ENCODE assay signal across 11 mouse cellular contexts in the genomic region with DNA sequence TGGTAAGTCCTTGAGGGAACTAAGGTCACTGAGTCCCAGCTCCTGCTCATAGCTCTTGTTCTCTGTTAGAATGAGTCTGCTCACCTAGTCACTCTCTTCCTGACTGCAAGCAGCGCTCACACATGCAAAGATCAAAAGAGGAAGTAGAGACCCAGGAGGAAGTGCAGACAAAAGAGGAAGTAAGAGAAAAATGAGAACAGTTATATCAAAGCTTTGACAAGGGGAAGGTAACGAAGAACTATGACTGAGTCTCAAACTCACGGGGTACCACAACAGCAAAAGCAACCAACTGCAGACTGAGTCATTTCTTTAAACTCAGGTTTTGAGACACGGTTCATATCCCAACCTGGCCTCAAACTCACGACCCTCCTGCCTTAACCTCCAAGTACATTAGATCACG. TPM values are rescaled to one million over a fixed set of nuclear protein-coding genes. Genes with fewer than 3 reads are reported as not detected.
A peak's percentile ranks its signal among the peaks of the same experiment; 100 is the strongest.
DNase-seq lines count a peak whose midpoint lies in the region; ATAC-seq and TF ChIP-seq lines count a peak whose summit lies in the region.
"Had no signal": no experiment of that assay in that cellular context is flagged by ENCODE, and none has a peak within 500 bp of the region (broad histone marks: within the 10 kb centered on the region; RNA-seq: fewer than 3 reads in every experiment).

No protein-coding gene starts in this region.

- 0 out of 2 replicates have a peak, but pooled peaks have one; percentile 37 for ATAC-seq in liver, embryonic 16.5 days (ENCODE audit: low read depth)
- ATAC-seq in liver, embryonic 12.5 days = no peak
- ATAC-seq in inflammation-experienced regulatory T-cells, adult 6 months = peak; percentile 73

- dilution Hi-C loops in CH12.LX (cut with MboI; ENCODE audit: extremely low pct_ligation_motif_present, extremely low pct_unique_long_range_greater_than_20kb, low sequenced_read_pairs) = no loop called here

- no peaks in the 10 kb centered on the region for H3K36me3 ChIP-seq in liver, embryonic 16.5 days (ENCODE audit: control insufficient read depth, insufficient read depth)
- peaks cover 10% of the 10 kb centered on the region; the same call in 1 of the 2 replicates for H3K36me3 ChIP-seq in liver, embryonic 12.5 days
- H3K36me3 ChIP-seq in CH12.LX (replicated peaks in 1 of 2; ENCODE audit: control insufficient read depth in 1 of 2, insufficient read depth in 1 of 2, low read length in 1 of 2) = peaks cover 0 to 2% of the 10 kb centered on the region in 2 experiments
- no peaks in the 10 kb centered on the region for H3K36me3 ChIP-seq in thymus, adult 2 months (ENCODE audit: control insufficient read depth, insufficient read depth, low read length)

- WGBS in liver, embryonic 16.5 days (ENCODE audit: insufficient replicate concordance) = 21% methylated on average over 6 of the region's 6 CpGs
- WGBS in liver, embryonic 12.5 days (ENCODE audit: insufficient replicate concordance) = 25% methylated on average over 6 of the region's 6 CpGs
- WGBS in thymus, adult 2 months = 3% methylated on average over 6 of the region's 6 CpGs

- H3K27me3 ChIP-seq in liver, embryonic 16.5 days (ENCODE audit: control insufficient read depth, insufficient read depth, low read depth, low read length) = no peaks in the 10 kb centered on the region
- H3K27me3 ChIP-seq in liver, embryonic 12.5 days (replicated peaks) = no peaks in the 10 kb centered on the region
- no peaks in the 10 kb centered on the region for H3K27me3 ChIP-seq in CH12.LX (replicated peaks)
- no peaks in the 10 kb centered on the region for H3K27me3 ChIP-seq in thymus, adult 2 months (ENCODE audit: control insufficient read depth, insufficient read depth, low read length)
- H3K27me3 ChIP-seq: lung, embryonic 15.5 days had no signal

- no peak overlapping the region for H3K27ac ChIP-seq in liver, embryonic 16.5 days (ENCODE audit: low read length)
- no peak overlapping the region for H3K27ac ChIP-seq in liver, embryonic 12.5 days
- H3K27ac ChIP-seq in CH12.LX (ENCODE audit: insufficient read depth, low read depth) = peak overlapping the region; percentile 97
- H3K27ac ChIP-seq in thymus, adult 2 months (ENCODE audit: control insufficient read depth, insufficient read depth, low read length) = peak overlapping the region; percentile 57; the same call in 1 of the 2 replicates
- no peak overlapping the region for H3K27ac ChIP-seq in layer of hippocampus, adult 2 months
- H3K27ac ChIP-seq: lung, embryonic 15.5 days had no signal

- no peak; the same call in 1 of the 2 replicates for TF ChIP-seq RAD21 in CH12.LX (IDR thresholded peaks at IDR 0.05; ENCODE audit: low read depth, low read length)

- TF ChIP-seq EP300 in CH12.LX (IDR thresholded peaks at IDR 0.05; ENCODE audit: low read length) = peak; percentile 94

- no peak for TF ChIP-seq CTCF in CH12.LX (conservative IDR thresholded peaks at IDR 0.05 in 1 of 2, IDR thresholded peaks at IDR 0.05 in 1 of 2; ENCODE audit: low read depth in 2 of 2, low read length in 2 of 2)
- no peak for TF ChIP-seq CTCF in thymus, adult 2 months (IDR thresholded peaks at IDR 0.05; ENCODE audit: borderline replicate concordance, control insufficient read depth, extremely low read depth, insufficient read depth, low read length, poor library complexity)
- TF ChIP-seq CTCF in layer of hippocampus, adult 2 months (conservative IDR thresholded peaks at IDR 0.05) = no peak

- no peaks in the 10 kb centered on the region; the same call in 1 of the 2 replicates for H3K4me1 ChIP-seq in liver, embryonic 16.5 days (ENCODE audit: control insufficient read depth, low read depth, low read length)
- H3K4me1 ChIP-seq in liver, embryonic 12.5 days = 0 out of 2 replicates have a peak, but pooled peaks cover 5% of the 10 kb centered on the region
- H3K4me1 ChIP-seq in CH12.LX (ENCODE audit: control insufficient read depth in 1 of 2, insufficient read depth in 2 of 2) = peaks cover 25 to 63% of the 10 kb centered on the region in 2 experiments
- peaks cover 10% of the 10 kb centered on the region for H3K4me1 ChIP-seq in thymus, adult 2 months (replicated peaks; ENCODE audit: control insufficient read depth, insufficient read depth, low read length)
- H3K4me1 ChIP-seq: lung, embryonic 15.5 days had no signal

- no peaks in the 10 kb centered on the region; the same call in 1 of the 2 replicates for H3K79me2 ChIP-seq in CH12.LX (replicated peaks; ENCODE audit: control insufficient read depth, extremely low read depth, insufficient read depth, poor library complexity, severe bottlenecking)

- in situ Hi-C loops in CH12.LX (cut with MboI; ENCODE audit: low pct_ligation_motif_present, low pct_unique_long_range_greater_than_20kb, low sequenced_read_pairs) = no loop called here

- H3K4me3 ChIP-seq in liver, embryonic 16.5 days (ENCODE audit: low read depth, low read length) = no peak overlapping the region
- H3K4me3 ChIP-seq in liver, embryonic 12.5 days = no peak overlapping the region
- H3K4me3 ChIP-seq in CH12.LX (replicated peaks in 1 of 3; ENCODE audit: low read depth in 2 of 3, low read length in 2 of 3, poor library complexity in 1 of 3) = no peak overlapping the region
- H3K4me3 ChIP-seq in thymus, adult 2 months (ENCODE audit: control insufficient read depth, insufficient read depth, low read length) = no peak overlapping the region
- no peak overlapping the region for H3K4me3 ChIP-seq in layer of hippocampus, adult 2 months
- H3K4me3 ChIP-seq: lung, embryonic 15.5 days had no signal

- H3K9me3 ChIP-seq in liver, embryonic 16.5 days (replicated peaks; ENCODE audit: control insufficient read depth, low read length) = no peaks in the 10 kb centered on the region
- no peaks in the 10 kb centered on the region for H3K9me3 ChIP-seq in liver, embryonic 12.5 days (replicated peaks)
- no peaks in the 10 kb centered on the region for H3K9me3 ChIP-seq in CH12.LX (replicated peaks; ENCODE audit: low read length)
- H3K9me3 ChIP-seq: lung, embryonic 15.5 days had no signal

- TF ChIP-seq POLR2A in CH12.LX (IDR thresholded peaks at IDR 0.05; ENCODE audit: low read depth, low read length) = peak; percentile 67
- TF ChIP-seq POLR2A in thymus, adult 2 months (IDR thresholded peaks at IDR 0.05; ENCODE audit: control insufficient read depth, extremely low read depth, insufficient read depth, low read length, poor library complexity) = no peak

- H3K4me2 ChIP-seq in liver, embryonic 16.5 days (ENCODE audit: low read depth, low read length) = no peak overlapping the region
- H3K4me2 ChIP-seq in liver, embryonic 12.5 days = no peak overlapping the region
- H3K4me2 ChIP-seq in CH12.LX (ENCODE audit: insufficient read depth, low read depth, poor library complexity, severe bottlenecking) = peak overlapping the region; percentile 93
- H3K4me2 ChIP-seq: lung, embryonic 15.5 days had no signal

- DNase-seq in CH12.LX (ENCODE audit: extremely low read depth) = peak; percentile 93
- peak; percentile 43 for DNase-seq in thymus, adult 2 months
- no peak for DNase-seq in layer of hippocampus, adult 2 months (ENCODE audit: low spot score in 2 of 2)
- DNase-seq in retina, postnatal 1 day = no peak
- DNase-seq in gastrocnemius, postnatal 10 days = no peak
- DNase-seq: kidney, postnatal 10 days; left cerebral cortex, postnatal 4 days had no signal

- no peak overlapping the region for H3K9ac ChIP-seq in liver, embryonic 16.5 days (ENCODE audit: low read depth, low read length)
- no peak overlapping the region for H3K9ac ChIP-seq in liver, embryonic 12.5 days
- peak overlapping the region; percentile 35; the same call in 1 of the 2 replicates for H3K9ac ChIP-seq in CH12.LX (ENCODE audit: insufficient read depth, low read depth)
- H3K9ac ChIP-seq: lung, embryonic 15.5 days had no signal

TF ChIP-seq in CH12.LX, 34 proteins besides CTCF, POLR2A, EP300 and RAD21 (continues in another document):
- TF ChIP-seq UBTF (IDR thresholded peaks at IDR 0.05; ENCODE audit: low read depth, low read length) (no peak), MXI1 (IDR thresholded peaks at IDR 0.05; ENCODE audit: low read depth, low read length) (peak; percentile 57; the same call in 1 of the 2 replicates), MYC (IDR thresholded peaks at IDR 0.05; ENCODE audit: low read depth, low read length) (peak; percentile 82), ETS1 (conservative IDR thresholded peaks at IDR 0.05; ENCODE audit: low read depth, low read length) (peak; percentile 86), ELF1 (IDR thresholded peaks at IDR 0.05; ENCODE audit: low read depth, low read length) (peak; percentile 90), TCF12 (IDR thresholded peaks at IDR 0.05; ENCODE audit: low read depth, low read length) (peak; percentile 62), MAX (IDR thresholded peaks at IDR 0.05; ENCODE audit: low read length) (peak; percentile 58; the same call in 1 of the 2 replicates), RCOR1 (conservative IDR thresholded peaks at IDR 0.05; ENCODE audit: low read depth, low read length) (no peak; the same call in 1 of the 2 replicates), JUND (conservative IDR thresholded peaks at IDR 0.05; ENCODE audit: low read depth, low read length) (peak; percentile 83), TBP (conservative IDR thresholded peaks at IDR 0.05; ENCODE audit: low read depth, low read length) (peak; percentile 64; the same call in 1 of the 2 replicates), ZNF384 (IDR thresholded peaks at IDR 0.05; ENCODE audit: low read depth, low read length) (no peak), HCFC1 (IDR thresholded peaks at IDR 0.05; ENCODE audit: low read depth, low read length) (peak; percentile 39), MAFK (IDR thresholded peaks at IDR 0.05; ENCODE audit: insufficient replicate concordance, low read length) (0 out of 2 replicates have a peak, but pooled peaks have one; percentile 13), SIN3A (IDR thresholded peaks at IDR 0.05; ENCODE audit: low read length) (peak; percentile 86), GABPA (IDR thresholded peaks at IDR 0.05; ENCODE audit: insufficient replicate concordance, low read depth, low read length) (no peak), JUN (IDR thresholded peaks at IDR 0.05; ENCODE audit: insufficient read depth, low read depth, low read length) (peak; percentile 39), IRF4 (IDR thresholded peaks at IDR 0.05; ENCODE audit: low read depth, low read length) (peak; percentile 88), BHLHE40 (IDR thresholded peaks at IDR 0.05; ENCODE audit: low read depth, low read length) (peak; percentile 88)

RNA-seq across cellular contexts. Expression of gene Antxr2, which starts 12.7 kb away (rescaled TPM):
- polyA plus RNA-seq in liver, embryonic 16.5 days (2015; fragmentation: Nextera tagmentation; extraction: Ambion mirVana) = 7.3 and 7.8 TPM in 2 replicates
- polyA plus RNA-seq in liver, embryonic 12.5 days (2016; fragmentation: Nextera tagmentation; extraction: Ambion mirVana) = 5.4 and 5.7 TPM in 2 replicates
- 3.6 and 4.8 TPM in 2 replicates for total RNA-seq in CH12.LX (2012; rRNA removed)
- 3.9 and 4.5 TPM in 2 replicates for total RNA-seq in CH12.LX (2014; rRNA removed)
- 4.0 and 6.4 TPM in 2 replicates for polyA plus RNA-seq in CH12.LX (2012; ENCODE audit: insufficient read length, low read depth)
- polyA plus RNA-seq in inflammation-experienced regulatory T-cells, adult 6 months (2017; shearing (Covaris generic)) = 10 to 100 TPM in 2 of 3 experiments, 1 to 10 TPM in 1; 9.8 to 12.6 (median 12.0) TPM
- polyA plus RNA-seq in thymus, adult 2 months (2012; rRNA removed) = 4.5 and 5.0 TPM in 2 replicates
- 1 to 10 TPM; 1.9 to 2.0 TPM for total RNA-seq in layer of hippocampus, adult 2 months (2021)
- total RNA-seq in gastrocnemius, postnatal 10 days (2021) = 10 to 100 TPM; 25.8 to 35.6 TPM

Comparison
In these comparisons a context has a peak if more than half of its experiments do, and no peak if none do; other contexts are left out.
1. H3K27ac ChIP-seq: peak in CH12.LX (single experiment) and thymus, adult 2 months (single experiment); none in liver, embryonic 16.5 days (single experiment), liver, embryonic 12.5 days (single experiment) and layer of hippocampus, adult 2 months (single experiment).
2. DNase-seq: peak in CH12.LX (single experiment) and thymus, adult 2 months (single experiment); none in layer of hippocampus, adult 2 months (0 of 2), retina, postnatal 1 day (single experiment) and gastrocnemius, postnatal 10 days (single experiment).